Mouse (Mus musculus): Measurements from ENCODE around the gene Trit1.

DNA sequence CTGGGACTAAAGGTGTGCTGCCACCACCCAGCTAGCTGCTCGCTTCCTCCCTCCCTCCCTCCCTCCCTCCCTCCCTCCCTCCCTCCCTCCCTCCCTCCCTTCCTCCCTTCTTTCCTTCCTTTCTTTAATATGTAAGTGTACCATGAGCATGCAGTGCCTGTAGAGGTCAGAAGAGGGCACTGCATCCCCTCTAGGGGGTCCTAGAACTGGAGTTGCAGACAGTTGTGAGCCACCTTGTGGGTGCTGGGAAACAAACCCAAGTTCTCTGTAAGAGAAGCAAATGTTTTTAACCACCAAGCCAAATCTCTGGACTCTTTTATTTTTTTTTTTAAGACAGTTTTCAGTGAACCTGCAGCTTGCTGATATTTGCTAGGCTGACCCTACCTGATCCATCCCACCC lies 6.5 kb downstream of the Trit1 start:
- TF ChIP-seq CTCF (conservative IDR thresholded peaks at IDR 0.05; ENCODE audit: low read length) (peak; percentile 32), NANOG (IDR thresholded peaks at IDR 0.05; ENCODE audit: borderline replicate concordance, low read length) (no peak), POU5F1 (IDR thresholded peaks at IDR 0.05; ENCODE audit: borderline replicate concordance, low read length) (no peak)

All from E14TG2a.4 (cell line).